Mouse (Mus musculus) c-Kit-positive CD71-positive TER-119-positive erythroid progenitor cells, embryonic 14.5 days (primary cell): ENCODE data around the gene Afmid.
"Not testable (repeated sequence)": the region's sequence is repeated elsewhere in the genome, so short reads cannot be mapped to it uniquely, and the experiment has no call there.

Experiments
- DNase-seq: peaks from one replicate; pipeline ENCODE4 v3.0.0-alpha.2; 2013; ENCODE audit warnings: low spot score

The Afmid gene

DNA sequence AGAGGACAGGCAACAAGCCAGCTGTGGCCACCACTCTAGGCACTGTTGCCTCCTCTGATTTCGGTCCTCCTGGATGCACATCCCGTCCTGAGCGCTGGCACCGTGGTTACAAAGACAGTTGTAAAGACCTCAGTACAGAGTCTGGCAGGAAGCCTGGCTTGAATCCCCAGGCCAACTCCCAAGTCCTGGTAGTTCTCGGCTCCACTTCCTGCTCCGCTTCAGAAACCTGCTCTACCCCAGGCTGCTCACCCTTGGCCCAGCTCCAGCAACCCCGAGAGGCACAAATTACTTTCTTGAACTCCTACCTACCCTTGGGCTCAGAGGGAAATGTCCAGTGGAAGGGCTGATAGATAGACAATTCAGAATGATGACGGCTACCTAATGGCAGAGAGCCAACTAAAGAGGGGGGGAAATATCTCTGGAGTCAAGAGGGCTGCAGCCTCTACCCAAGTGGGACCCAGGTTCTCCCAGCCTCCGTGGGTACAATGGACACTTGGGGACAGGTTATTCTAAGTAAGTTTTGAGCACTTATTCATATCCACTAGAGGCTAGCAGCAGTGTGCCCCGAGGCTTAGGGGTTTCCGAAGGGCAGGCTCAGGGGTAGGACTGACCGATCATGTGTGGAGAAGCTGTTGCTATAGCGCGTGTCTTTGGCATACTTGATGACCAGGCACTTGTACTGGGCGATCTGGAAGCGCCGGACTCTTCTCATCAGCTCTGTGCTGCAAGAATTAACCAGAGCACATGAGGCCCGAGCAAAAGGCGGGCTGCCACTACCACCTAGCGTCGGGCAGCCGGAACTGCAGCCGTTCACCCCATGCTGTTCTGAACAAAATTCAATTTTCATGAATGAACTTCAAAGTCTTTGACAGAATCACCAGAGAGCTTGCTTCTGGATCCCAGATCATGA is 1.4 kb upstream of the Afmid start:
- peak; percentile 79 for DNase-seq

DNA sequence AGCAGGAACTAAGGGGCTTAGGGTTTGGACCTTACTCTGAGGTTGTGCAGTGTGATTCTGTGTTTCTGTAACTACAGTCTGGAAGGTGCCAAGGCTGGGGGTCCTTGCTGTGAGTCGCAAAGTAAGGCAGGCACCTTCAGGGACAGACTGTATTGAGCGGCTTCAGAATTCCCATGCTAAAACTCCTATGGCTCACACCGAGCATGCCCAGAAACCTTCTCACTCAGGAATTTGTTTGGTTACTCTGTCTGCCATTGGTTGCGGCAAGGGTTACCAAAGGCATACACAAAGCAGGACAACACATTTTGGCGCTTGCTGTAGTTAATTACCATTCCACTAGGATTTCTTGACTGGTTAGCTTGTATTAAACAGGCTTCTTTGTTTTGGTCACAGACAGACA is 440 bp downstream of the Afmid start:
- no peak for DNase-seq

GRCm38 (mm10) chr11:117826916-117827315 is 1.2 kb downstream of the Afmid start:
- DNase-seq = no peak

- no peak for DNase-seq
Measured at GRCm38 (mm10) chr11:117827386-117827785, 1.7 kb downstream of the Afmid start.

DNA sequence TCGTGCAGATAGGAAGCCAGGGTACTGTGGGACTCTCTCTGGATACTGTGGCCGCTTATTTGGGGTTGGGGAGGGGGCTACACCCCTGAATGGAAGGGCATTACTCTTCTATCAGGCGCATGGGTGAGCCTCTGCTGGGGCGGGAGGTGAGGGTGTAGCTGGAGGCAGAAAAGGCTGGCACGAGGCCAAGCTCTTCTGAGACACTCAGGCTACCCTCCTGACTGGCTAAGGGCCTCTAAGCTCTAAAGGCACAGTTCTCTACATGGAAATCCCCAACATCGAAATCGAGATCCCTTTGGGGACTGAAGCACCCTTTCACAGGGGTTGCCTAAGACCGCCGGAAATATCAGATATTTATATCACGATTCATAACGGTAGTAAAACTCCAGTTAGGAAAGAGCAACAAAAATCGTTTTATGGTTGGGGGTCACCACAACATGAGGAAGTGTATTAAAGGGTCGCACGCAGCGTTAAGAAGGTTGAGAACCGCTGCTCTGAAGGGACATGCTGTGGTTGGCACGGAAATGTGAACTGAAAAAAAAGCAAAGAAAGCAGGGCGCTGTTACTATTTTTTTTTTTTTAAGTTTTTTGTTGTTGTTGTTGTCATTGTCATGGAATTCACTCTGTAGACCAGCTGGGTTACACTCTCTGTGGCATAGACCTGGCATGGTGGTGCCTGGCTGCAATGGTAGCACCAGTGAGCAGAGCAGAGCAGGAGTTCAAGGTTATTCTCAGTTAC is 2.6 kb downstream of the Afmid start:
- DNase-seq = no peak

- DNase-seq = no peak
Measured at GRCm38 (mm10) chr11:117828888-117829604, 3.3 kb downstream of the Afmid start.

DNA sequence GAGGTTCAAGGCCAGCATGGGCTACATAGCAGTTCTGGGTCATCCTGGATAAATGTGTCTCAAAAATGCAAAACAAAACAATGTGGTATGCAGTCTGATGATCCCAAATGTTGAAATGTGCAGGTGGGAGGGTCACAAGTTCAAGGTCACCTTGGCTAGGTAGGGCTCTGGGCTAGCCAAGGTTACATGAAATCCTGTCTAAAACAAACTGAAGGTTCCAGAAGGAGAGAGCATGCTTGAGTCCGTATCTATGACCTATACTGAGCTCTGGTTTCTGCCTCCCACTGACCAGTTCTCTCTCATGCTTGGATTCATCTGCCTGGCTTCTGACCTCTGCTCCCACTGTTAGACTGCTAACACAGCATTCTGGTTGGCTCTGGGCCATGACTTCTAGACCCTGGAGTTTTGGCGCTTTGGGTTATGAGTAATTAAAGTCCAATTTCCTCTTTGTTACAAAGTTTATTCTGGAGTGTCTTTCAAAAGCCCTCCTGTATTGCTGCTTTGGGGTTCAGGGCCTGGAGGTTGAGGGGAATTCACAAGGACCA is 4.0 kb downstream of the Afmid start:
- DNase-seq = no peak

DNA sequence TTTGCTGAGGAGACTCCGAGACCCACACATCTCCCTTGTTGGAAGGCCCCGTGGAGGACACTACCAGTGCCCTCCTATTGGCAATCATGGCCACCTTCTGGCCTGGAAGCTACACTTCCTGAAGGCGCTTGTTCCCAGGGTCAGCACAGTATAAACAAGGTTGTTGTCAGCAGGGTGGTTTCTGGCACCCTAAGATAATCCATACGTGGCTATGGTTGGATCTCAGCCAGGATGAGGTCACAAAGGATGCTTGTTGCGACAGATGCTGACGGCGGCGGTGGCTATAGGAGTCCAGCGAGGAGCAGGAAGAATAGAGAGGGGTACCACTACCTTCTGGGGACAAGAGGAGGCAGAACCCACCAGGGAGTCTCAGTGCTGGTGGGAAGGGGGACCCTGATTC is 4.7 kb downstream of the Afmid start:
- DNase-seq = no peak

GRCm38 (mm10) chr11:117832086-117832969 is 6.6 kb downstream of the Afmid start:
- peak; percentile 94 for DNase-seq

GRCm38 (mm10) chr11:117833509-117833908 is 7.8 kb downstream of the Afmid start:
- not testable (repeated sequence) for DNase-seq

GRCm38 (mm10) chr11:117834086-117834485 is 8.4 kb downstream of the Afmid start:
- DNase-seq = no peak

- peak; percentile 78 for DNase-seq
Measured at GRCm38 (mm10) chr11:117836306-117836705, 10.6 kb downstream of the Afmid start.

GRCm38 (mm10) chr11:117838572-117838971 is 12.8 kb downstream of the Afmid start:
- peak; percentile 81 for DNase-seq

DNA sequence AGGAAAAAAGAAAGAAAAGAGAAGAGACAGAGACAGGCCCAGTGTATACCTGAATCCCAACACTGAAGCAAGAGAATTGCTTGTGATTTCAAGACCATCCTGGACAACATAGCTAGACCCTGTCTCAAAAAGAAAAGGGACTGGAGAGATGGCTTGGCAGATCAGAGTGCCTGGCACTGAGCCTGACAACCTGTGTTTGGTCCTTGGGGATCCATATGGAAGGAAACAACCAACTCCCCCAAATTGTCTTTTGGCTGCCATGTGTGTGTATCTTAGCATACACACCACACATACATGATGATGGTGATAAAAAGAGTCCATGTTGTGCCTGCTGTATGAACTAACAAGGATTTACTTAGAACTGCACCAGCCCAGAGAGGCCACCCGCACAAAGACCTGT is 13.3 kb downstream of the Afmid start:
- no peak for DNase-seq

GRCm38 (mm10) chr11:117840910-117841309 is 15.2 kb downstream of the Afmid start:
- no peak for DNase-seq

DNA sequence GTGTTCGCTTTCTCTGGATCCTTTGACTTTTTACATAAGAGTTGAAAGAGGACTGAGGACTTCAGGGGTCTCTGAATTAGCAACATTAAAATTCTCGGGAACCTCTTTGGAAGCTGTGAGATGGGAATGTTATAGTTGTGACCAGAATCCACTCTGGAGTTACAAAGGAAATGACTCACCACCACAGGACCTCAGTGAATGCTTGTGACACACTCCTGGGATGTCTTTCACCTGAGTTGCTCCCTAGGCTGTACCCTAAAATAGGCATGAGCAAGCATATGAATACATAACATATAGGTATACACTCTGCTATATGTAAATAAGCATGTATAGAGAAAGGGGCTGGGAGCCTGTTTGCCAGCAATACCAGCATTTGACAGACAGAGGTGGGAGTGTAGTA is 17.7 kb downstream of the Afmid start:
- DNase-seq = no peak

- DNase-seq = no peak
Measured at GRCm38 (mm10) chr11:117844997-117845396, 19.3 kb downstream of the Afmid start.

GRCm38 (mm10) chr11:117845651-117846050 is 19.9 kb downstream of the Afmid start:
- DNase-seq = no peak

GRCm38 (mm10) chr11:117846640-117847039 is 20.9 kb downstream of the Afmid start:
- no peak for DNase-seq

DNA sequence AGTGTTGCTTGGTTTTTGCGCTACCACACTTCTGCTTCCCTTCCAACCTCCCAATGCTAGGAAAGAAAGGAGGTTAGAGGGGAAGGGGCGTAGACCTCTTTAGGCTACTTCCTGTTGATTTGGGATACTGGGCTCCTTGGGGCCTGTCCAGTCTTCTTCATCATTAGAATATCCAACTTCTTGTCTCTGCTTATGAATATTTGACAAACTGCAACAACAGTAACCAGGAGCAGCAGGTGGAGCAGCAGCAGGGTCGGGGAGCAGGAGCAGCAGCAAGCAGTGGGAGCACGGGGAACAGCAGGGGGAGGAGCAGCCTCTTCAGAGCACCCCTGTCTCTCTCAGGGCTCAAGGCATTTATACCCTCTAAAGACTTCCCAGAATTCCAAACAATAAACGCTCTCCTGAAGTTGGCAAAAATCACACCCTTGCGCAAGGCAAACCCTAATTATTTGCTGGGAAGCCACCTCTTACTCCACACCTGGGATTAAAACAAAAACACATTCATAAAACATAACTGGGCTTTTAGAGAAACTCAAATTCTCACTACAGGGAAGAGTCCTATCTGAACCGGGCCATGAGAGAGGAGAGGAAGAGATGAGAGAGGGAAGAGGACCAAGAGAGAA is 22.0 kb downstream of the Afmid start:
- no peak for DNase-seq
